In the genomic region with DNA sequence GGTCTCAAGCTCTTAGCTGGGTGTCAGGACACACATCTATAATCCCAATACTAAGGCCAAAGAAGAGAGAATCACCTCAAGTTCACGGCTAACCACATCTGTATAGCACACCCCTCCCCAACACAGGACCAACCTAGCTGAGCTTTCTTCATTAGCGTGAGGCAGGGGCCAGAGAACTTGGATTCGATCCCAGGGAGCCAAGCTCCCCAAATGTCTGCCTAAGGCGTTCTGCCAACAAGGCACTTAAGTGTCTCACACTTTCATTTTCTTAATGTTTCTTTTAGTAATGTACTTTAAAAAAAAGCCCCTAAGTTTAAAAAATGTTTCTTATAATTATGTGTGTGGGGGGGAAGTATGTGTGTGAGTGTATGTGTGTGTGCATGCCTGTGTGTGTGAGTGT, we compare ENCODE assay signal across 18 mouse cellular contexts. TPM values are rescaled to one million over a fixed set of nuclear protein-coding genes. Genes with fewer than 3 reads are reported as not detected.
DNase-seq lines count a peak whose midpoint lies in the region; ATAC-seq and TF ChIP-seq lines count a peak whose summit lies in the region.
"Had no signal": no experiment of that assay in that cellular context is flagged by ENCODE, and none has a peak within 500 bp of the region (broad histone marks: within the 10 kb centered on the region; RNA-seq: fewer than 3 reads in every experiment).

No protein-coding gene starts in this region.

- no peak for ATAC-seq in lung, embryonic 16.5 days (ENCODE audit: low read depth)
- ATAC-seq: forebrain, postnatal 0 days; intestine, embryonic 15.5 days had no signal

- no peak overlapping the region for H3K4me2 ChIP-seq in lung, embryonic 16.5 days (ENCODE audit: low read depth, low read length)
- H3K4me2 ChIP-seq: heart, embryonic 12.5 days; hindbrain, embryonic 14.5 days; intestine, embryonic 15.5 days had no signal

- H3K27ac ChIP-seq in lung, embryonic 16.5 days (ENCODE audit: low read length): 0 out of 2 replicates have a peak overlapping the region, but pooled peaks have one; percentile 23
- no peak overlapping the region for H3K27ac ChIP-seq in cerebellum, adult 2 months (ENCODE audit: insufficient read depth, low read length)
- H3K27ac ChIP-seq: heart, adult 2 months; hindbrain, embryonic 10.5 days; hindbrain, embryonic 14.5 days; intestine, embryonic 15.5 days had no signal

- H3K36me3 ChIP-seq in lung, embryonic 16.5 days (ENCODE audit: control insufficient read depth, insufficient read depth, low read length): no peaks in the 10 kb centered on the region
- H3K36me3 ChIP-seq: heart, embryonic 12.5 days; hindbrain, embryonic 10.5 days; intestine, embryonic 15.5 days had no signal

- no peak overlapping the region for H3K4me3 ChIP-seq in lung, embryonic 16.5 days (ENCODE audit: low read length)
- no peak overlapping the region for H3K4me3 ChIP-seq in cerebellum, adult 2 months (replicated peaks; ENCODE audit: insufficient read depth, low read depth, low read length)
- H3K4me3 ChIP-seq: heart, adult 2 months; heart, embryonic 12.5 days; hindbrain, embryonic 10.5 days; intestine, embryonic 15.5 days had no signal

- H3K4me1 ChIP-seq in lung, embryonic 16.5 days (replicated peaks; ENCODE audit: control insufficient read depth, insufficient read depth, low read length): peaks cover 10% of the 10 kb centered on the region; the same call in 1 of the 2 replicates
- H3K4me1 ChIP-seq in cerebellum, adult 2 months (ENCODE audit: control insufficient read depth, insufficient read depth, low read length): no peaks in the 10 kb centered on the region

- TF ChIP-seq CTCF in cerebellum, adult 2 months (IDR thresholded peaks at IDR 0.05; ENCODE audit: borderline replicate concordance, insufficient read depth, low read depth, low read length): no peak

- 13% methylated on average over 4 of the region's 4 CpGs for WGBS in lung, embryonic 16.5 days
- 43% methylated on average over 4 of the region's 4 CpGs for WGBS in cerebellum, adult 2 months

- no peak for TF ChIP-seq POLR2A in cerebellum, adult 2 months (IDR thresholded peaks at IDR 0.05; ENCODE audit: borderline replicate concordance, insufficient read depth, low read length)

- no peaks in the 10 kb centered on the region for H3K9me3 ChIP-seq in lung, embryonic 16.5 days (ENCODE audit: control insufficient read depth, low read length)
- H3K9me3 ChIP-seq: heart, embryonic 12.5 days; hindbrain, embryonic 10.5 days; intestine, embryonic 15.5 days had no signal

- DNase-seq in kidney, postnatal 14 days: peak; percentile 40
- no peak for DNase-seq in kidney, adult 18-20 months
- DNase-seq in lung, postnatal 4 days: no peak
- DNase-seq in NIH3T3 (ENCODE audit: low read depth): peak; percentile 79
- DNase-seq in cerebellum, adult 2 months: no peak
- no peak for DNase-seq in embryo, embryonic 9.5 days (ENCODE audit: extremely low spot score)
- DNase-seq: adrenal gland, postnatal 25 days; cerebellum, adult 11 months; cerebellum, adult 9-10 months; cerebellum, postnatal 25 days; forebrain, postnatal 0 days; gastrocnemius, postnatal 14 days; heart, adult 2 months had no signal

- no peaks in the 10 kb centered on the region for H3K27me3 ChIP-seq in lung, embryonic 16.5 days (ENCODE audit: control insufficient read depth, insufficient read depth, low read depth, low read length)
- no peaks in the 10 kb centered on the region for H3K27me3 ChIP-seq in cerebellum, adult 2 months (ENCODE audit: control insufficient read depth, insufficient read depth, low read length)
- H3K27me3 ChIP-seq: intestine, embryonic 15.5 days had no signal

- H3K9ac ChIP-seq in lung, embryonic 16.5 days (ENCODE audit: low read length): no peak overlapping the region
- H3K9ac ChIP-seq: forebrain, postnatal 0 days; heart, embryonic 12.5 days; hindbrain, embryonic 14.5 days; intestine, embryonic 15.5 days had no signal

RNA-seq across cellular contexts. Expression of gene Arhgap27, which starts 42.8 kb away (rescaled TPM):
- polyA plus RNA-seq in lung, embryonic 16.5 days (2015; fragmentation: Nextera tagmentation; extraction: Ambion mirVana): 14.1 and 15.7 TPM in 2 replicates
- 20.7 and 21.1 TPM in 2 replicates for polyA plus RNA-seq in cerebellum, adult 2 months (2012; rRNA removed)

RNA-seq across cellular contexts. Expression of gene Map3k14, which starts 53.4 kb away (rescaled TPM):
- polyA plus RNA-seq in lung, embryonic 16.5 days (2015; fragmentation: Nextera tagmentation; extraction: Ambion mirVana): 3.7 and 4.5 TPM in 2 replicates
- polyA plus RNA-seq in cerebellum, adult 2 months (2012; rRNA removed): 6.0 and 6.1 TPM in 2 replicates

Comparison
In these comparisons a context has a peak if more than half of its experiments do, and no peak if none do; other contexts are left out.
1. DNase-seq: peak in kidney, postnatal 14 days (single experiment) and NIH3T3 (single experiment); none in kidney, adult 18-20 months (single experiment), lung, postnatal 4 days (0 of 2), cerebellum, adult 2 months (0 of 2) and embryo, embryonic 9.5 days (single experiment).